ENCODE assay signal across 12 mouse cellular contexts in the genomic region with DNA sequence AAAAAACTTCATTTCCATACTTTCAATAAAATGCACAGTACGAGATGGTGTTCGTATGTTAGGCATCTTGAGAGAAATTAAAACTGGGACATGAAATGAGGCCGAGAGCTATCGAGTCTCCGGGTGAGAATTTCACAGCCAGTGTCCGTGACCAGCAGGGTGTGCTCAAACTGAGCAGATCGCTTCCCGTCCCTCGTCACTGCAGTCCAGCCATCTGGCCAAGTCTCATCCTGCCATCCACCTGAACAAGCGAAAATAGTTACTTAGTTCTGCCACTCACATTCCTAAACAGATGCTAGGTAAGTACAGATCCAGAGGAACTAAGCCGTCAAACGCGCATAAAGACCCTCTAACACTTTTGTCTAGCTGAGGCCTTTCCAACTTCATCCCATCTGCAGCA. TPM values are rescaled to one million over a fixed set of nuclear protein-coding genes. Genes with fewer than 3 reads are reported as not detected.
DNase-seq lines count a peak whose midpoint lies in the region; TF ChIP-seq lines count a peak whose summit lies in the region.
"Had no signal": no experiment of that assay in that cellular context is flagged by ENCODE, and none has a peak within 500 bp of the region (broad histone marks: within the 10 kb centered on the region; RNA-seq: fewer than 3 reads in every experiment).

No protein-coding gene starts in this region.

- peaks cover 2% of the 10 kb centered on the region for H3K36me3 ChIP-seq in kidney, adult 2 months (ENCODE audit: control insufficient read depth, insufficient read depth, low read length)
- H3K36me3 ChIP-seq in MEL (ENCODE audit: control insufficient read depth in 1 of 2, insufficient read depth in 2 of 2, low read length in 2 of 2), result peaks cover 0 to 40% of the 10 kb centered on the region in 2 experiments; a peak in 2 of 4 replicates

- no peak for DNase-seq in kidney, adult 2 months
- DNase-seq in kidney, adult 9 months, result no peak
- DNase-seq in MEL (ENCODE audit: low read depth, low spot score), result no peak
- DNase-seq in cerebellum, adult 18-20 months, result peak; percentile 77 to 82
- peak; percentile 24 for DNase-seq in left cerebral cortex, postnatal 4 days
- no peak for DNase-seq in MN1 (ENCODE audit: low spot score)
- no peak for DNase-seq in spleen, postnatal 14 days (ENCODE audit: low spot score in 2 of 2)
- DNase-seq: adrenal gland, postnatal 36 days; liver, embryonic 13.5 days; thymus, postnatal 36 days had no signal

- no peak overlapping the region for H3K27ac ChIP-seq in kidney, adult 2 months (ENCODE audit: insufficient read depth, low read depth, low read length)
- no peak overlapping the region for H3K27ac ChIP-seq in MEL (ENCODE audit: control insufficient read depth, low read depth, low read length)
- H3K27ac ChIP-seq: intestine, embryonic 15.5 days; liver, embryonic 13.5 days had no signal

- no peak for TF ChIP-seq POLR2A in kidney, adult 2 months (IDR thresholded peaks at IDR 0.05; ENCODE audit: low read depth, low read length)
- no peak for TF ChIP-seq POLR2A in MEL (IDR thresholded peaks at IDR 0.05; ENCODE audit: control insufficient read depth in 1 of 2, insufficient read depth in 1 of 2, low read depth in 1 of 2, low read length in 2 of 2, poor library complexity in 1 of 2)

- peak; percentile 1 for TF ChIP-seq RAD21 in MEL (IDR thresholded peaks at IDR 0.05; ENCODE audit: low read depth, low read length)

- H3K79me2 ChIP-seq in MEL (ENCODE audit: control insufficient read depth, insufficient read depth, low read length, poor library complexity), result no peaks in the 10 kb centered on the region

- H3K4me3 ChIP-seq in kidney, adult 2 months (ENCODE audit: insufficient read depth, low read depth, low read length), result no peak overlapping the region
- H3K4me3 ChIP-seq in MEL (ENCODE audit: control insufficient read depth in 1 of 2, insufficient read depth in 1 of 2, low read depth in 2 of 2, low read length in 2 of 2), result no peak overlapping the region
- H3K4me3 ChIP-seq: intestine, embryonic 15.5 days; liver, embryonic 13.5 days had no signal

- TF ChIP-seq CTCF in kidney, adult 2 months (conservative IDR thresholded peaks at IDR 0.05; ENCODE audit: insufficient read depth, insufficient read length, low read depth, low read length), result peak; percentile 34; the same call in 1 of the 2 replicates
- peak in 2 of 3 experiments; percentile 8 to 13; a peak in 1 of 6 replicates for TF ChIP-seq CTCF in MEL (IDR thresholded peaks at IDR 0.05 in 2 of 3, conservative IDR thresholded peaks at IDR 0.05 in 1 of 3; ENCODE audit: control insufficient read depth in 1 of 3, insufficient read depth in 1 of 3, low read depth in 2 of 3, low read length in 3 of 3, poor library complexity in 1 of 3, severe bottlenecking in 1 of 3)

- no peaks in the 10 kb centered on the region for H3K27me3 ChIP-seq in kidney, adult 2 months (replicated peaks; ENCODE audit: control insufficient read depth, insufficient read depth, low read length)
- H3K27me3 ChIP-seq in MEL (ENCODE audit: control insufficient read depth in 1 of 2, insufficient read depth in 2 of 2, low read length in 2 of 2), result no peaks in the 10 kb centered on the region
- H3K27me3 ChIP-seq: intestine, embryonic 15.5 days; liver, embryonic 13.5 days had no signal

- peaks cover 6% of the 10 kb centered on the region for H3K4me1 ChIP-seq in kidney, adult 2 months (ENCODE audit: control insufficient read depth, insufficient read depth, low read length)
- H3K4me1 ChIP-seq in MEL (ENCODE audit: control insufficient read depth in 1 of 2, insufficient read depth in 2 of 2, low read length in 2 of 2), result no peaks in the 10 kb centered on the region
- H3K4me1 ChIP-seq: intestine, embryonic 15.5 days had no signal

- WGBS in kidney, adult 2 months, result 80% methylated on average over 13 of the region's 13 CpGs

- intact Hi-C loops in left cerebral cortex, postnatal 4 days (cut with DNase I), result loop anchor here (10.0 kb wide), 1 partner anchor 735 kb away; no protein-coding TSS in a partner anchor

- no peak for TF ChIP-seq EP300 in MEL (IDR thresholded peaks at IDR 0.05; ENCODE audit: low read depth in 1 of 2, low read length in 2 of 2)

- no peak overlapping the region for H3K9ac ChIP-seq in MEL (ENCODE audit: control insufficient read depth, low read depth, low read length, poor library complexity, severe bottlenecking)
- H3K9ac ChIP-seq: intestine, embryonic 15.5 days; liver, embryonic 13.5 days had no signal

- H3K9me3 ChIP-seq in MEL (replicated peaks; ENCODE audit: insufficient read depth, low read length), result no peaks in the 10 kb centered on the region
- H3K9me3 ChIP-seq: intestine, embryonic 15.5 days; liver, embryonic 13.5 days had no signal

TF ChIP-seq in MEL, 35 proteins besides CTCF, POLR2A, EP300 and RAD21:
- TF ChIP-seq ZC3H11A (IDR thresholded peaks at IDR 0.05; ENCODE audit: low read depth, low read length) (no peak), ZNF384 (IDR thresholded peaks at IDR 0.05; ENCODE audit: low read depth, low read length) (no peak), MAFK (IDR thresholded peaks at IDR 0.05; ENCODE audit: borderline replicate concordance, low read depth, low read length) (no peak), TAL1 (IDR thresholded peaks at IDR 0.05; ENCODE audit: low read length) (no peak)

RNA-seq across cellular contexts. Expression of gene Adh5, which starts 17.4 kb away (rescaled TPM):
- polyA plus RNA-seq in kidney, adult 2 months (2012; rRNA removed), result 82.6 and 107 TPM in 2 replicates
- 127 and 128 TPM in 2 replicates for total RNA-seq in MEL (2012; rRNA removed)
- 100 to 1,000 TPM; 187 to 351 TPM for polyA plus RNA-seq in MEL (2012; ENCODE audit: insufficient read depth in 1 of 2, insufficient read length in 2 of 2, low read depth in 1 of 2, low replicate concordance in 2 of 2, missing spikeins in 1 of 2)
- 100 to 1,000 TPM; 120 to 122 TPM for total RNA-seq in left cerebral cortex, postnatal 4 days (2021)

RNA-seq across cellular contexts. Expression of gene Metap1, which starts 29.1 kb away (rescaled TPM):
- 19.9 and 22.6 TPM in 2 replicates for polyA plus RNA-seq in kidney, adult 2 months (2012; rRNA removed)
- total RNA-seq in MEL (2012; rRNA removed), result 71.0 and 73.1 TPM in 2 replicates
- 10 to 100 TPM; 57.4 to 96.3 TPM for polyA plus RNA-seq in MEL (2012; ENCODE audit: insufficient read depth in 1 of 2, insufficient read length in 2 of 2, low read depth in 1 of 2, low replicate concordance in 2 of 2, missing spikeins in 1 of 2)
- 10 to 100 TPM; 62.7 to 64.6 TPM for total RNA-seq in left cerebral cortex, postnatal 4 days (2021)

RNA-seq across cellular contexts. Expression of gene Adh4, which starts 45.0 kb away (rescaled TPM):
- 0.08 and 0.31 TPM in 2 replicates for polyA plus RNA-seq in kidney, adult 2 months (2012; rRNA removed)
- not detected in 2 replicates for total RNA-seq in MEL (2012; rRNA removed)
- not detected for polyA plus RNA-seq in MEL (2012; ENCODE audit: insufficient read depth in 1 of 2, insufficient read length in 2 of 2, low read depth in 1 of 2, low replicate concordance in 2 of 2, missing spikeins in 1 of 2)
- not detected for total RNA-seq in left cerebral cortex, postnatal 4 days (2021)
- polyA plus RNA-seq: heart, embryonic 14.5 days; liver, embryonic 13.5 days had no signal

Comparison
In these comparisons a context has a peak if more than half of its experiments do, and no peak if none do; other contexts are left out.
1. DNase-seq: peak in cerebellum, adult 18-20 months (2 of 2) and left cerebral cortex, postnatal 4 days (single experiment); none in kidney, adult 2 months (single experiment), kidney, adult 9 months (single experiment), MEL (single experiment), MN1 (single experiment) and spleen, postnatal 14 days (0 of 2).